In the genomic region with DNA sequence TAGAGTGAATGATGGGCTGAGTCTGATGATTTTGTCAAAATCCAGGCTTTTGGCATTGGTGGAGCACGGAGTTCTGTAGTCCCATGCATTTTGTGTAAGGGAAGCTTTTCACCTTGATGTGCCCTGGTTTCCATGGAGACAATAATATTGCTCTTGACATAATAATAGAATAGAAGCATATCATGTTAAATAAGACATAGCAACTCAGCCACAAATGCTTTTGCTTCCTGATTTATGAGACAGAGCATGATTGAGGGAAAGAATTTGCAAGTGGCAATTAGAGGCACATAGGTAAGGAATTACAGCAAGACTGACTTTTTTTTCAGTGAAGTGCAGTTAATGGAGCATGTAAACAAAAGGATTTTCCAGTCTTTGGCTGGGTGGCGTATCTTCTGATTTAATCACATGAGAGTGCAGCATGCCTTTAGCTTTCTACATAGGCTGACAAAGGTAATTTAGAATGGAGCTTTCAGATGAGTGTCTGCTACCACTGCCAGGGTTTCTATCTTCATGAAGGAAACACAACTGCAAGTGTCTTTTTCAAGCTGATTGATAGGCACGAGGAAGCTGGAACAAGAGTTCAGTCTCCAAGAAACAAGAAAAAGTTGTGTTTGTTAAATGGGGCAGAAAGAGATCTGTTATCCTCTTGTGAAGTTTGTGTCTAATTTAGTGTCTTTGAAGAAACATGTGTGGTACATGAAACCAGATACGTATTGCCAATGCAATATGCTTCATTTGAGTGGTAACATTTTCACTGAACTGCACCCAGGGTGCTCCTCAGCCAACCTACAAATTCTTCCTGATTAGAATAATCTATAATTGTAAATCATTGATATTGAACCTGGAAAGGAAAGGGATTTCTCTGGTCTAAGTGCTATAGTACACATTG, we compare ENCODE assay signal across 16 mouse cellular contexts.
DNase-seq lines count a peak whose midpoint lies in the region; ATAC-seq and TF ChIP-seq lines count a peak whose summit lies in the region.
"Had no signal": no experiment of that assay in that cellular context is flagged by ENCODE, and none has a peak within 500 bp of the region (broad histone marks: within the 10 kb centered on the region; RNA-seq: fewer than 3 reads in every experiment).

No protein-coding gene starts in this region.

- H3K4me1 ChIP-seq in kidney, embryonic 14.5 days (ENCODE audit: control insufficient read depth, insufficient read depth, low read length), result no peaks in the 10 kb centered on the region
- H3K4me1 ChIP-seq in hindbrain, embryonic 16.5 days (ENCODE audit: control insufficient read depth, insufficient read depth, low read depth, low read length), result no peaks in the 10 kb centered on the region
- H3K4me1 ChIP-seq: heart, embryonic 15.5 days had no signal

- H3K9me3 ChIP-seq in kidney, embryonic 14.5 days (ENCODE audit: control insufficient read depth, low read length), result no peaks in the 10 kb centered on the region
- no peaks in the 10 kb centered on the region for H3K9me3 ChIP-seq in hindbrain, embryonic 16.5 days (ENCODE audit: control insufficient read depth, low read length)
- H3K9me3 ChIP-seq: embryonic facial prominence, embryonic 13.5 days; heart, embryonic 15.5 days had no signal

- WGBS in kidney, embryonic 14.5 days, result 35% methylated on average over 4 of the region's 4 CpGs
- WGBS in hindbrain, embryonic 16.5 days, result 33% methylated on average over 4 of the region's 4 CpGs

- peak; percentile 81 for ATAC-seq in kidney, embryonic 14.5 days (ENCODE audit: low FRiP score, low TSS enrichment)
- ATAC-seq in Patski, result peak; percentile 39
- ATAC-seq in hindbrain, embryonic 16.5 days, result peak; percentile 68
- no peak for ATAC-seq in frontal cortex, adult (ENCODE audit: low TSS enrichment)

- no peak overlapping the region for H3K4me2 ChIP-seq in kidney, embryonic 14.5 days (replicated peaks; ENCODE audit: low read depth, low read length)
- no peak overlapping the region for H3K4me2 ChIP-seq in hindbrain, embryonic 16.5 days (ENCODE audit: low read length)
- H3K4me2 ChIP-seq: embryonic facial prominence, embryonic 13.5 days; heart, embryonic 15.5 days had no signal

- no peak for DNase-seq in kidney, postnatal 36 days
- DNase-seq in Patski (ENCODE audit: low read depth, low spot score), result peak; percentile 20
- DNase-seq in embryo, embryonic 11.5 days (ENCODE audit: low read depth, low spot score), result peak; percentile 20
- no peak for DNase-seq in adrenal gland, adult (ENCODE audit: inconsistent age in 2 of 2, low spot score in 1 of 2)
- DNase-seq in adrenal gland, postnatal 4 days (ENCODE audit: low spot score in 2 of 2), result no peak
- DNase-seq: cerebellum, adult 2 months; kidney, postnatal 4 days; lung, adult 2 months; right cerebral cortex, adult 18-20 months; thymus, postnatal 25 days had no signal

- in situ Hi-C loops in Patski (cut with MboI; ENCODE audit: low pct_unique_long_range_greater_than_20kb), result no loop called here

- no peak overlapping the region for H3K4me3 ChIP-seq in kidney, embryonic 14.5 days (ENCODE audit: low read length)
- H3K4me3 ChIP-seq in hindbrain, embryonic 16.5 days (ENCODE audit: low read length), result no peak overlapping the region
- H3K4me3 ChIP-seq: embryonic facial prominence, embryonic 13.5 days; heart, embryonic 15.5 days had no signal

- no peaks in the 10 kb centered on the region for H3K27me3 ChIP-seq in kidney, embryonic 14.5 days (ENCODE audit: control insufficient read depth, insufficient read depth, low read length)
- H3K27me3 ChIP-seq in Patski, result peaks cover 5% of the 10 kb centered on the region
- H3K27me3 ChIP-seq in hindbrain, embryonic 16.5 days (replicated peaks; ENCODE audit: control insufficient read depth, insufficient read depth, low read length), result no peaks in the 10 kb centered on the region
- H3K27me3 ChIP-seq: embryonic facial prominence, embryonic 13.5 days; heart, embryonic 15.5 days had no signal

- CTCF ChIA-PET in Patski (lab: Charles Lee), result interaction anchor here (1.3 kb wide), 1 partner anchor 17 kb away, joined by 3 read pairs; no protein-coding TSS in a partner anchor

- no peak for TF ChIP-seq CTCF in Patski (IDR thresholded peaks at IDR 0.05)

- POLR2A ChIA-PET in Patski (lab: Charles Lee), result no interaction called here

- H3K9ac ChIP-seq in kidney, embryonic 14.5 days (ENCODE audit: low read depth, low read length), result no peak overlapping the region
- H3K9ac ChIP-seq in hindbrain, embryonic 16.5 days (ENCODE audit: low read depth, low read length), result no peak overlapping the region
- H3K9ac ChIP-seq: embryonic facial prominence, embryonic 13.5 days; heart, embryonic 15.5 days had no signal

- H3K36me3 ChIP-seq in kidney, embryonic 14.5 days (ENCODE audit: control insufficient read depth, insufficient read depth, low read length), result no peaks in the 10 kb centered on the region
- H3K36me3 ChIP-seq in hindbrain, embryonic 16.5 days (ENCODE audit: control insufficient read depth, insufficient read depth, low read length), result no peaks in the 10 kb centered on the region
- H3K36me3 ChIP-seq: embryonic facial prominence, embryonic 13.5 days; heart, embryonic 15.5 days had no signal

- no peak overlapping the region for H3K27ac ChIP-seq in kidney, embryonic 14.5 days (ENCODE audit: low read depth, low read length)
- H3K27ac ChIP-seq in hindbrain, embryonic 16.5 days (ENCODE audit: low read depth, low read length), result no peak overlapping the region
- H3K27ac ChIP-seq: embryonic facial prominence, embryonic 13.5 days; heart, embryonic 15.5 days; stomach, postnatal 0 days had no signal

Comparison
In these comparisons a context has a peak if more than half of its experiments do, and no peak if none do; other contexts are left out.
1. DNase-seq: peak in Patski (single experiment) and embryo, embryonic 11.5 days (single experiment); none in kidney, postnatal 36 days (0 of 2), adrenal gland, adult (0 of 2) and adrenal gland, postnatal 4 days (0 of 2).